Mouse (Mus musculus): ENCODE results near the gene Alkbh4. TPM values are rescaled to one million over a fixed set of nuclear protein-coding genes. Genes with fewer than 3 reads are reported as not detected.

Alkbh4 gene
- 24.4 and 28.3 TPM in 2 replicates for polyA plus RNA-seq (2012; rRNA removed; ENCODE audit: low replicate concordance)

GRCm38 (mm10) chr5:136135571-136136291 lies at the start of gene Alkbh4, which contains the start of gene Lrwd1:
TSS of gene Alkbh4 (plus strand) at chr5:136136146.
TSS of gene Lrwd1 (minus strand) at chr5:136136074.

GRCm38 (mm10) chr5:136115891-136116783 lies 19.8 kb upstream of the Alkbh4 start, which contains the start of gene Polr2j:
TSS of gene Polr2j (plus strand) at chr5:136116631.

GRCm38 (mm10) chr5:136170512-136171362 lies 34.8 kb downstream of the Alkbh4 start, which contains the start of gene Orai2:
TSS of gene Orai2 (minus strand) at chr5:136170713.

Other genes with a start within 250 kb of the Alkbh4 start
- 120 and 146 TPM in 2 replicates for gene Hspb1, start 248.2 kb upstream of the Alkbh4 start, polyA plus RNA-seq (2012; rRNA removed; ENCODE audit: low replicate concordance)
- 26.7 and 34.1 TPM in 2 replicates for gene Ywhag, start 201.5 kb upstream of the Alkbh4 start, polyA plus RNA-seq (2012; rRNA removed; ENCODE audit: low replicate concordance)
- 3.5 and 6.9 TPM in 2 replicates for gene Ssc4d, start 161.6 kb upstream of the Alkbh4 start, polyA plus RNA-seq (2012; rRNA removed; ENCODE audit: low replicate concordance)
- not detected in 2 replicates for gene Zp3, start 156.0 kb upstream of the Alkbh4 start, polyA plus RNA-seq (2012; rRNA removed; ENCODE audit: low replicate concordance)
- gene Dtx2, start 141.3 kb upstream of the Alkbh4 start, polyA plus RNA-seq (2012; rRNA removed; ENCODE audit: low replicate concordance): 11.6 and 17.4 TPM in 2 replicates
- gene Upk3b, start 97.7 kb upstream of the Alkbh4 start, polyA plus RNA-seq (2012; rRNA removed; ENCODE audit: low replicate concordance): 3.5 and 5.5 TPM in 2 replicates
- gene Upk3bl, start 81.7 kb upstream of the Alkbh4 start, polyA plus RNA-seq (2012; rRNA removed; ENCODE audit: low replicate concordance): 2.7 and 3.6 TPM in 2 replicates
- 26.6 and 29.5 TPM in 2 replicates for gene Rasa4, start 52.2 kb upstream of the Alkbh4 start, polyA plus RNA-seq (2012; rRNA removed; ENCODE audit: low replicate concordance)
- 36.7 and 37.2 TPM in 2 replicates for gene Polr2j, start 19.5 kb upstream of the Alkbh4 start, polyA plus RNA-seq (2012; rRNA removed; ENCODE audit: low replicate concordance)
- gene Lrwd1, start 72 bp upstream of the Alkbh4 start, polyA plus RNA-seq (2012; rRNA removed; ENCODE audit: low replicate concordance): 16.1 and 20.1 TPM in 2 replicates
- gene Orai2, start 34.6 kb downstream of the Alkbh4 start, polyA plus RNA-seq (2012; rRNA removed; ENCODE audit: low replicate concordance): 16.5 and 40.4 TPM in 2 replicates
- gene Prkrip1, start 62.8 kb downstream of the Alkbh4 start, polyA plus RNA-seq (2012; rRNA removed; ENCODE audit: low replicate concordance): 3.4 and 5.4 TPM in 2 replicates
- gene Sh2b2, start 110.4 kb downstream of the Alkbh4 start, polyA plus RNA-seq (2012; rRNA removed; ENCODE audit: low replicate concordance): 3.0 and 4.7 TPM in 2 replicates

Measured in duodenum, adult 2 months (tissue).